Mouse (Mus musculus) liver, postnatal 0 days (tissue): Measurements from ENCODE around the gene Tbc1d21.

Source experiments
- CTCF ChIP-seq: sonication (generic); IDR thresholded peaks from 2 replicates; pipeline ENCODE4 v1.5.1; 2016; ENCODE audit warnings: antibody characterized with exemption, low read depth
- EP300 ChIP-seq: IDR thresholded peaks from 2 replicates; pipeline ENCODE4 v1.6.1; 2016; ENCODE audit warnings: antibody characterized with exemption, low read depth, mild to moderate bottlenecking

- TF ChIP-seq CTCF: no peak
- no peak for TF ChIP-seq EP300
These were observed 18.1 kb upstream of the Tbc1d21 start for GRCm38 (mm10) chr9:58388381-58388780.
